Mouse (Mus musculus) G1E-ER4 (cell line): ENCODE results near the gene P2ry12. TPM values are rescaled to one million over a fixed set of nuclear protein-coding genes. Genes with fewer than 3 reads are reported as not detected.

Source experiments
- GATA1 ChIP-seq: IDR thresholded peaks from one replicate; pipeline ENCODE4 v1.8.0; 2012; ENCODE audit warnings: low read length, inconsistent platforms
- polyA plus RNA-seq: library from polyadenylated mRNA; stranded (reverse); fragments of >175 nt; gene quantifications from 2 replicates; pipeline ENCODE4 v1.2.3, GENCODE M21; 2012

Gene P2ry12
- polyA plus RNA-seq, 1 experiment = not detected

GRCm38 (mm10) chr3:59169921-59170627 is 92.6 kb downstream of the P2ry12 start:
- TF ChIP-seq GATA1 = no peak

- no peak for TF ChIP-seq GATA1
Measured at GRCm38 (mm10) chr3:59169215-59169614, 93.5 kb downstream of the P2ry12 start.

GRCm38 (mm10) chr3:59168476-59168875 is 94.2 kb downstream of the P2ry12 start:
- TF ChIP-seq GATA1 = no peak

GRCm38 (mm10) chr3:59167417-59168054 is 95.1 kb downstream of the P2ry12 start:
- no peak for TF ChIP-seq GATA1

Other genes starting within 250 kb of the P2ry12 start
- gene Gpr171, start 161.1 kb downstream of the P2ry12 start, polyA plus RNA-seq = 0.03 TPM in 2 replicates
- gene P2ry14, start 109.3 kb downstream of the P2ry12 start, polyA plus RNA-seq = not detected in 2 replicates
- not detected in 2 replicates for gene Gpr87, start 67.8 kb downstream of the P2ry12 start, polyA plus RNA-seq
- not detected in 2 replicates for gene P2ry13, start 52.0 kb downstream of the P2ry12 start, polyA plus RNA-seq
- gene Igsf10, start 81.5 kb upstream of the P2ry12 start, polyA plus RNA-seq = not detected in 2 replicates